Mouse (Mus musculus): ENCODE results near the gene Acap2. TPM values are rescaled to one million over a fixed set of nuclear protein-coding genes. Genes with fewer than 3 reads are reported as not detected.

The Acap2 gene
- polyA plus RNA-seq, 2 experiments: 4.4 to 5.1 TPM

GRCm38 (mm10) chr16:31167934-31168333 lies 33.1 kb downstream of the Acap2 start:
- ATAC-seq (ENCODE audit: insufficient read depth) (no peak), DNase-seq (ENCODE audit: low read depth in 3 of 3, low spot score in 3 of 3) (no peak)
- Histone ChIP-seq H3K9me3 (ENCODE audit: control insufficient read depth, low read length) (no peaks in the 10 kb centered on the region), H3K27me3 (ENCODE audit: control insufficient read depth, insufficient read depth, low read length) (no peaks in the 10 kb centered on the region), H3K4me1 (replicated peaks; ENCODE audit: control insufficient read depth in 2 of 2, insufficient read depth in 2 of 2, low read length in 1 of 2) (peaks cover 0 to 27% of the 10 kb centered on the region in 2 experiments; a peak in 2 of 4 replicates), H3K9ac (replicated peaks) (no peak overlapping the region), H3K4me2 (ENCODE audit: low read depth) (no peak overlapping the region), H3K4me3 (ENCODE audit: insufficient read depth in 1 of 2, low read depth in 2 of 2, low read length in 2 of 2) (no peak overlapping the region), H3K27ac (no peak overlapping the region), H3K36me3 (replicated peaks; ENCODE audit: control insufficient read depth, insufficient read depth, low read depth) (no peaks in the 10 kb centered on the region)
- WGBS (ENCODE audit: insufficient replicate concordance): 39% methylated on average over 7 of the region's 7 CpGs
- TF ChIP-seq CTCF (IDR thresholded peaks at IDR 0.05; ENCODE audit: low read depth): no peak
- no peak for TF ChIP-seq EP300 (IDR thresholded peaks at IDR 0.05; ENCODE audit: low read depth)

- Histone ChIP-seq H3K9ac (replicated peaks) (no peak overlapping the region), H3K4me2 (ENCODE audit: low read depth) (no peak overlapping the region), H3K4me1 (replicated peaks; ENCODE audit: control insufficient read depth in 2 of 2, insufficient read depth in 2 of 2, low read length in 1 of 2) (peaks cover 0 to 22% of the 10 kb centered on the region in 2 experiments; a peak in 2 of 4 replicates), H3K9me3 (ENCODE audit: control insufficient read depth, low read length) (no peaks in the 10 kb centered on the region), H3K27ac (no peak overlapping the region), H3K4me3 (ENCODE audit: insufficient read depth in 1 of 2, low read depth in 2 of 2, low read length in 2 of 2) (no peak overlapping the region), H3K27me3 (ENCODE audit: control insufficient read depth, insufficient read depth, low read length) (no peaks in the 10 kb centered on the region), H3K36me3 (replicated peaks; ENCODE audit: control insufficient read depth, insufficient read depth, low read depth) (no peaks in the 10 kb centered on the region)
- ATAC-seq (ENCODE audit: insufficient read depth) (no peak), DNase-seq (ENCODE audit: low read depth in 3 of 3, low spot score in 3 of 3) (no peak)
- 56% methylated on average over 10 of the region's 10 CpGs for WGBS (ENCODE audit: insufficient replicate concordance)
- TF ChIP-seq EP300 (IDR thresholded peaks at IDR 0.05; ENCODE audit: low read depth) (no peak), CTCF (IDR thresholded peaks at IDR 0.05; ENCODE audit: low read depth) (no peak)
Measured at GRCm38 (mm10) chr16:31167017-31167887, 33.8 kb downstream of the Acap2 start.

GRCm38 (mm10) chr16:31165907-31166306 lies 35.1 kb downstream of the Acap2 start:
- no peak for DNase-seq (ENCODE audit: low read depth in 3 of 3, low spot score in 3 of 3)
- TF ChIP-seq EP300 (IDR thresholded peaks at IDR 0.05; ENCODE audit: low read depth) (no peak), CTCF (IDR thresholded peaks at IDR 0.05; ENCODE audit: low read depth) (no peak)
- no peak overlapping the region for H3K9ac ChIP-seq (replicated peaks)
- ATAC-seq (ENCODE audit: insufficient read depth): no peak
- H3K27ac ChIP-seq: no peak overlapping the region
- no peaks in the 10 kb centered on the region for H3K36me3 ChIP-seq (replicated peaks; ENCODE audit: control insufficient read depth, insufficient read depth, low read depth)
- H3K4me2 ChIP-seq (ENCODE audit: low read depth): no peak overlapping the region
- WGBS (ENCODE audit: insufficient replicate concordance): 61% methylated on average over 4 of the region's 4 CpGs
- H3K9me3 ChIP-seq (ENCODE audit: control insufficient read depth, low read length): no peaks in the 10 kb centered on the region
- H3K4me1 ChIP-seq (replicated peaks; ENCODE audit: control insufficient read depth in 2 of 2, insufficient read depth in 2 of 2, low read length in 1 of 2): peaks cover 0 to 22% of the 10 kb centered on the region in 2 experiments; a peak in 2 of 4 replicates
- no peaks in the 10 kb centered on the region for H3K27me3 ChIP-seq (ENCODE audit: control insufficient read depth, insufficient read depth, low read length)
- no peak overlapping the region for H3K4me3 ChIP-seq (ENCODE audit: insufficient read depth in 1 of 2, low read depth in 2 of 2, low read length in 2 of 2)

DNA sequence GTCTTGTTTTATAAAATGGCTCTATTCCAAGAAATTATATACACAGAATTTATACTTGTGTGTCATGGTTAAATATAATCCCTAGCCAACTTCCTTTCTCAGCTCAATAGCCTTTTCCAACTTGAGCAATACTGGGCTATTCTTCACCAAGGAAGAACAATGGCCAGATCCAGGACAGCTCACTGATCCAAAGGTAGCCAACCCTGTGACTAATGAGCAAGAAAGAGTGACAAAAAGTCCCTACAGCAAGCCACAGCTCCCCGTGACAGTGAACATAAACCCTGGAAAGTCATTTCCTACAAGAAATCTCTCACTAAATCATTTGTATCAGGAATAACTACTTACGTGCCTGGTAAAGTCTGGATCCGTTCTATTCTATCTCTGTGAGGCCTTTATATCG lies 35.6 kb downstream of the Acap2 start:
- peaks cover 0 to 21% of the 10 kb centered on the region in 2 experiments; a peak in 2 of 4 replicates for H3K4me1 ChIP-seq (replicated peaks; ENCODE audit: control insufficient read depth in 2 of 2, insufficient read depth in 2 of 2, low read length in 1 of 2)
- H3K4me3 ChIP-seq (ENCODE audit: insufficient read depth in 1 of 2, low read depth in 2 of 2, low read length in 2 of 2): no peak overlapping the region
- no peak overlapping the region for H3K4me2 ChIP-seq (ENCODE audit: low read depth)
- H3K9me3 ChIP-seq (ENCODE audit: control insufficient read depth, low read length): no peaks in the 10 kb centered on the region
- no peaks in the 10 kb centered on the region for H3K27me3 ChIP-seq (ENCODE audit: control insufficient read depth, insufficient read depth, low read length)
- no peak overlapping the region for H3K9ac ChIP-seq (replicated peaks)
- H3K27ac ChIP-seq: no peak overlapping the region
- DNase-seq (ENCODE audit: low read depth in 3 of 3, low spot score in 3 of 3) (no peak), ATAC-seq (ENCODE audit: insufficient read depth) (no peak)
- TF ChIP-seq CTCF (IDR thresholded peaks at IDR 0.05; ENCODE audit: low read depth) (no peak), EP300 (IDR thresholded peaks at IDR 0.05; ENCODE audit: low read depth) (no peak)
- 70% methylated on average over 4 of the region's 4 CpGs for WGBS (ENCODE audit: insufficient replicate concordance)
- H3K36me3 ChIP-seq (replicated peaks; ENCODE audit: control insufficient read depth, insufficient read depth, low read depth): no peaks in the 10 kb centered on the region

- H3K27me3 ChIP-seq (ENCODE audit: control insufficient read depth, insufficient read depth, low read length): no peaks in the 10 kb centered on the region
- H3K27ac ChIP-seq: no peak overlapping the region
- no peak overlapping the region for H3K4me3 ChIP-seq (ENCODE audit: insufficient read depth in 1 of 2, low read depth in 2 of 2, low read length in 2 of 2)
- H3K9ac ChIP-seq (replicated peaks): no peak overlapping the region
- TF ChIP-seq CTCF (IDR thresholded peaks at IDR 0.05; ENCODE audit: low read depth) (no peak), EP300 (IDR thresholded peaks at IDR 0.05; ENCODE audit: low read depth) (no peak)
- H3K36me3 ChIP-seq (replicated peaks; ENCODE audit: control insufficient read depth, insufficient read depth, low read depth): no peaks in the 10 kb centered on the region
- ATAC-seq (ENCODE audit: insufficient read depth) (no peak), DNase-seq (ENCODE audit: low read depth in 3 of 3, low spot score in 3 of 3) (no peak)
- H3K4me2 ChIP-seq (ENCODE audit: low read depth): no peak overlapping the region
- H3K9me3 ChIP-seq (ENCODE audit: control insufficient read depth, low read length): no peaks in the 10 kb centered on the region
- WGBS (ENCODE audit: insufficient replicate concordance): 75% methylated on average over 4 of the region's 4 CpGs
- peaks cover 0 to 17% of the 10 kb centered on the region in 2 experiments; a peak in 2 of 4 replicates for H3K4me1 ChIP-seq (replicated peaks; ENCODE audit: control insufficient read depth in 2 of 2, insufficient read depth in 2 of 2, low read length in 1 of 2)
Measured at GRCm38 (mm10) chr16:31164125-31164524, 36.9 kb downstream of the Acap2 start.

Measured in liver, embryonic 14.5 days (tissue).